Mouse (Mus musculus) C2C12 (cell line): Measurements from ENCODE around the gene Cpd.

Experiments used
- CTCF ChIP-seq: IDR thresholded peaks from one replicate; pipeline ENCODE4 v1.5.1; 2011; ENCODE audit not compliant: control insufficient read depth, insufficient read depth, insufficient read length
- USF1 ChIP-seq: IDR thresholded peaks from one replicate; pipeline ENCODE4 v1.6.1; 2011; ENCODE audit warnings: low read depth, mild to moderate bottlenecking, control low read depth, moderate library complexity

DNA sequence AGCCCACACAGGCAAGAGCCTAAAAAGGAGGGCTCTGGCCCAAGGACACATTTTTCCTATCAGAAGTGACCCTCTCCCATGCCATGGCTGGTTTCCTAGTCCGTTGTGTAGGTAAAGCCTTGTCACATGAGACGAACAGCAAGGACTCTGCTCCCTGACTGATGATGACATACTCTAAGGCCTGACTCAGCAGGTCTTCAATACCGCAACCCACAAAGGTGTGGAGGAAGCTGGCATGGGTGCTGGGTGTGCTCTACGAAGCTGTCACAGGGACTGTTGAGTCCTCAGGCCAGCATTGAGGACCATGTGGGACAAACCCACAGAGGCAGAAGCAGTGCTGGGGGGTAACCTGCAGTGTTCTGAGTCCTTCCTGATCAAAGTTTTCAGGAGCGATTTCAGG, 76.3 kb downstream of the Cpd start:
- TF ChIP-seq CTCF (no peak), USF1 (no peak)
